Mouse (Mus musculus): ENCODE measurements around the gene Mrpl44. TPM values are rescaled to one million over a fixed set of nuclear protein-coding genes. Genes with fewer than 3 reads are reported as not detected.

Gene Mrpl44
- polyA plus RNA-seq, 1 experiment from 2014 or later = 35.4 TPM

GRCm38 (mm10) chr1:79815446-79815845, 39.6 kb downstream of the Mrpl44 start:
- Histone ChIP-seq H3K36me3 (no peaks in the 10 kb centered on the region), H3K27ac (no peak overlapping the region), H3K27me3 (replicated peaks) (no peaks in the 10 kb centered on the region), H3K9ac (no peak overlapping the region), H3K4me3 (no peak overlapping the region), H3K9me3 (replicated peaks) (no peaks in the 10 kb centered on the region), H3K4me1 (no peaks in the 10 kb centered on the region), H3K4me2 (no peak overlapping the region)
- no peak for ATAC-seq
- WGBS (ENCODE audit: insufficient replicate concordance) = 69% methylated on average over 3 of the region's 3 CpGs

- Histone ChIP-seq H3K4me2 (no peak overlapping the region), H3K9ac (no peak overlapping the region), H3K9me3 (replicated peaks) (no peaks in the 10 kb centered on the region), H3K4me3 (no peak overlapping the region), H3K27me3 (replicated peaks) (no peaks in the 10 kb centered on the region), H3K36me3 (no peaks in the 10 kb centered on the region), H3K4me1 (no peaks in the 10 kb centered on the region), H3K27ac (no peak overlapping the region)
- 80% methylated on average over 11 of the region's 11 CpGs for WGBS (ENCODE audit: insufficient replicate concordance)
- ATAC-seq = no peak
These were observed 43.6 kb downstream of the Mrpl44 start for GRCm38 (mm10) chr1:79819296-79819879.

GRCm38 (mm10) chr1:79822806-79823525, 47.1 kb downstream of the Mrpl44 start:
- Histone ChIP-seq H3K9me3 (replicated peaks) (no peaks in the 10 kb centered on the region), H3K4me1 (no peaks in the 10 kb centered on the region), H3K27ac (no peak overlapping the region), H3K36me3 (no peaks in the 10 kb centered on the region), H3K27me3 (replicated peaks) (no peaks in the 10 kb centered on the region), H3K4me3 (no peak overlapping the region), H3K4me2 (no peak overlapping the region), H3K9ac (no peak overlapping the region)
- no peak for ATAC-seq
- 62% methylated on average over 13 of the region's 13 CpGs for WGBS (ENCODE audit: insufficient replicate concordance)

- ATAC-seq = no peak
- no peaks in the 10 kb centered on the region for H3K27me3 ChIP-seq (replicated peaks)
- no peaks in the 10 kb centered on the region for H3K4me1 ChIP-seq
- H3K36me3 ChIP-seq = no peaks in the 10 kb centered on the region
- H3K9ac ChIP-seq = no peak overlapping the region
- H3K4me3 ChIP-seq = no peak overlapping the region
- H3K9me3 ChIP-seq (replicated peaks) = no peaks in the 10 kb centered on the region
- 56% methylated on average over 14 of the region's 14 CpGs for WGBS (ENCODE audit: insufficient replicate concordance)
- H3K27ac ChIP-seq = no peak overlapping the region
- no peak overlapping the region for H3K4me2 ChIP-seq
These were observed 48.3 kb downstream of the Mrpl44 start for GRCm38 (mm10) chr1:79823951-79824633.

Other genes with a start within 250 kb of the Mrpl44 start
- 0.25 and 0.31 TPM in 2 replicates for gene Ap1s3, start 104.0 kb upstream of the Mrpl44 start, polyA plus RNA-seq (2016; fragmentation: Nextera tagmentation; extraction: Ambion mirVana)
- 16.2 and 16.5 TPM in 2 replicates for gene Wdfy1, start 125 bp downstream of the Mrpl44 start, polyA plus RNA-seq (2016; fragmentation: Nextera tagmentation; extraction: Ambion mirVana)
- 12.6 and 14.5 TPM in 2 replicates for gene Serpine2, start 85.2 kb downstream of the Mrpl44 start, polyA plus RNA-seq (2016; fragmentation: Nextera tagmentation; extraction: Ambion mirVana)